Mouse (Mus musculus): ENCODE measurements at regions not wholly inside any gene's neighbourhood (a gene's known extent, or its start where the extent isn't known, plus 50 kb on each side); places are given as distances from the start of the nearest gene placed in this dataset.
"Not testable (repeated sequence)": the region's sequence is repeated elsewhere in the genome, so short reads cannot be mapped to it uniquely, and the experiment has no call there.

- DNase-seq (ENCODE audit: low read depth) = no peak
These were observed 54.7 kb upstream of the Usp25 start for GRCm38 (mm10) chr16:76958597-76959392.

- no peak for DNase-seq (ENCODE audit: low read depth)
These were observed 56.0 kb upstream of the Usp25 start for GRCm38 (mm10) chr16:76957491-76957890.

GRCm38 (mm10) chr16:76957090-76957489, 56.4 kb upstream of the Usp25 start:
- no peak for DNase-seq (ENCODE audit: low read depth)

GRCm38 (mm10) chr16:76950836-76951486, 62.5 kb upstream of the Usp25 start:
- no peak for DNase-seq (ENCODE audit: low read depth)

GRCm38 (mm10) chr16:76947011-76947410, 66.5 kb upstream of the Usp25 start:
- DNase-seq (ENCODE audit: low read depth) = no peak

- DNase-seq (ENCODE audit: low read depth) = no peak
These were observed 75.4 kb upstream of the Usp25 start for GRCm38 (mm10) chr16:76938128-76938527.

- DNase-seq (ENCODE audit: low read depth) = no peak
These were observed 85.6 kb upstream of the Usp25 start for GRCm38 (mm10) chr16:76927901-76928300.

- not testable (repeated sequence) for DNase-seq (ENCODE audit: low read depth)
These were observed 93.4 kb upstream of the Usp25 start for GRCm38 (mm10) chr16:76920137-76920536.

- DNase-seq (ENCODE audit: low read depth) = no peak
These were observed 94.9 kb upstream of the Usp25 start for GRCm38 (mm10) chr16:76918598-76918997.

GRCm38 (mm10) chr16:76914311-76914710, 99.2 kb upstream of the Usp25 start:
- no peak for DNase-seq (ENCODE audit: low read depth)

- no peak for DNase-seq (ENCODE audit: low read depth)
These were observed 108.1 kb upstream of the Usp25 start for GRCm38 (mm10) chr16:76905205-76905996.

GRCm38 (mm10) chr16:76899083-76899482, 114.4 kb upstream of the Usp25 start:
- DNase-seq (ENCODE audit: low read depth) = peak; percentile 10

- no peak for DNase-seq (ENCODE audit: low read depth)
These were observed 117.2 kb upstream of the Usp25 start for GRCm38 (mm10) chr16:76896305-76896704.

GRCm38 (mm10) chr16:76895781-76896180, 117.7 kb upstream of the Usp25 start:
- DNase-seq (ENCODE audit: low read depth) = no peak

GRCm38 (mm10) chr16:76878576-76878975, 134.9 kb upstream of the Usp25 start:
- no peak for DNase-seq (ENCODE audit: low read depth)

GRCm38 (mm10) chr16:76875397-76876018, 138.0 kb upstream of the Usp25 start:
- DNase-seq (ENCODE audit: low read depth) = no peak

GRCm38 (mm10) chr16:76866465-76866802, 147.1 kb upstream of the Usp25 start:
- no peak for DNase-seq (ENCODE audit: low read depth)

- DNase-seq (ENCODE audit: low read depth) = no peak
These were observed 147.6 kb upstream of the Usp25 start for GRCm38 (mm10) chr16:76865731-76866464.

GRCm38 (mm10) chr16:76864392-76864791, 149.1 kb upstream of the Usp25 start:
- no peak for DNase-seq (ENCODE audit: low read depth)

GRCm38 (mm10) chr16:76855797-76856196, 157.7 kb upstream of the Usp25 start:
- DNase-seq (ENCODE audit: low read depth) = no peak

GRCm38 (mm10) chr16:76851396-76851795, 162.1 kb upstream of the Usp25 start:
- DNase-seq (ENCODE audit: low read depth) = no peak

- no peak for DNase-seq (ENCODE audit: low read depth)
These were observed 176.1 kb upstream of the Usp25 start for GRCm38 (mm10) chr16:76837450-76837849.

Measured in c-Kit-positive CD71-positive TER-119-negative erythroid progenitor cells, embryonic 14.5 days (primary cell).